Mouse (Mus musculus) T-helper 17 cell (primary cell): ENCODE results near the gene Rims3.

Experiments
- in situ Hi-C, 2 experiments: fragments of 300-600 bp; cut with MboI, MseI; formaldehyde crosslinking; loops; 1 replicate in 1 of 2; 2 replicates in 1 of 2; pipeline ENCODE4 v1.15.1; 2025; ENCODE audit warnings: high pct_unique_total_duplicates in 2 of 2

Gene Rims3

GRCm38 (mm10) chr4:120930736-120931135 lies 76.1 kb downstream of the Rims3 start:
- in situ Hi-C loops = no loop called here

- in situ Hi-C loops = no loop called here
Measured at GRCm38 (mm10) chr4:120935006-120935405, 80.4 kb downstream of the Rims3 start.
